Mouse (Mus musculus): Measurements from ENCODE around the gene Hist1h2ah. TPM values are rescaled to one million over a fixed set of nuclear protein-coding genes. Genes with fewer than 3 reads are reported as not detected.

Gene Hist1h2ah
- polyA plus RNA-seq, 1 experiment from 2014 or later, result 3.4 TPM

GRCm38 (mm10) chr13:22033741-22034442, 1.5 kb downstream of the Hist1h2ah start:
- no peaks in the 10 kb centered on the region for H3K36me3 ChIP-seq (ENCODE audit: control insufficient read depth, insufficient read depth)
- no peaks in the 10 kb centered on the region for H3K9me3 ChIP-seq (ENCODE audit: control insufficient read depth)
- H3K27ac ChIP-seq (ENCODE audit: low read depth, low read length), result no peak overlapping the region
- H3K4me1 ChIP-seq (replicated peaks; ENCODE audit: control insufficient read depth, insufficient read depth, low read length), result no peaks in the 10 kb centered on the region
- H3K9ac ChIP-seq (ENCODE audit: low read depth, low read length), result no peak overlapping the region
- H3K4me2 ChIP-seq (replicated peaks; ENCODE audit: low read depth), result peak overlapping the region; percentile 61
- no peaks in the 10 kb centered on the region for H3K27me3 ChIP-seq (replicated peaks; ENCODE audit: control insufficient read depth, insufficient read depth, low read length)
- TF ChIP-seq CTCF (IDR thresholded peaks at IDR 0.05; ENCODE audit: low read depth), result no peak
- no peak overlapping the region for H3K4me3 ChIP-seq (ENCODE audit: low read depth, low read length)
- WGBS, result 24% methylated on average over 5 of the region's 5 CpGs
- no peak for ATAC-seq

DNA sequence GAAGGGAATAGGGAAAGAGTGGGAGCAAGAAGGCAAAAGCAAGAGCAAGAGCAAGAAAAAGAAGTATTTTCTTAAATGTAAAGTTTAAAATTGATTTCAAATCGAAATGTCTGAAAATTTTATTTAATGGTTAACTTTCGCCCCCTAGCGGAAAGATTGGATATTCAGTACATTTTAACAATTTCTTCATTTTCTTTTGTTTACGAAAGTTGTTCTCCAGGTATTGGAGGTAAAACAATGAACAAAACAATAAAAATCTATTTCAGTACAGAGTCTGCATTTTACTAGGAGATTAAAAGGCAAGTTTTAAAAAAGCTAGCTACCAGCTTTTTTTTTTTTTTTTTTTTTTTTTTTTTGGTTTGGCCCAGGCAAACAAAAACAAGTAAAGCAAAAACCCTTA, 4.9 kb downstream of the Hist1h2ah start:
- Histone ChIP-seq H3K4me3 (ENCODE audit: low read depth, low read length) (no peak overlapping the region), H3K27me3 (replicated peaks; ENCODE audit: control insufficient read depth, insufficient read depth, low read length) (no peaks in the 10 kb centered on the region), H3K9me3 (ENCODE audit: control insufficient read depth) (no peaks in the 10 kb centered on the region), H3K4me1 (replicated peaks; ENCODE audit: control insufficient read depth, insufficient read depth, low read length) (no peaks in the 10 kb centered on the region), H3K36me3 (ENCODE audit: control insufficient read depth, insufficient read depth) (no peaks in the 10 kb centered on the region), H3K4me2 (replicated peaks; ENCODE audit: low read depth) (no peak overlapping the region), H3K27ac (ENCODE audit: low read depth, low read length) (no peak overlapping the region), H3K9ac (ENCODE audit: low read depth, low read length) (no peak overlapping the region)
- no peak for ATAC-seq
- 9% methylated on average over 4 of the region's 4 CpGs for WGBS
- peak; percentile 55 for TF ChIP-seq CTCF (IDR thresholded peaks at IDR 0.05; ENCODE audit: low read depth)

- no peaks in the 10 kb centered on the region for H3K36me3 ChIP-seq (ENCODE audit: control insufficient read depth, insufficient read depth)
- H3K4me1 ChIP-seq (replicated peaks; ENCODE audit: control insufficient read depth, insufficient read depth, low read length), result no peaks in the 10 kb centered on the region
- no peak for ATAC-seq
- H3K9ac ChIP-seq (ENCODE audit: low read depth, low read length), result no peak overlapping the region
- no peak overlapping the region for H3K27ac ChIP-seq (ENCODE audit: low read depth, low read length)
- no peak overlapping the region for H3K4me2 ChIP-seq (replicated peaks; ENCODE audit: low read depth)
- H3K27me3 ChIP-seq (replicated peaks; ENCODE audit: control insufficient read depth, insufficient read depth, low read length), result no peaks in the 10 kb centered on the region
- H3K9me3 ChIP-seq (ENCODE audit: control insufficient read depth), result no peaks in the 10 kb centered on the region
- WGBS, result 46% methylated on average over 8 of the region's 8 CpGs
- no peak for TF ChIP-seq CTCF (IDR thresholded peaks at IDR 0.05; ENCODE audit: low read depth)
- no peak overlapping the region for H3K4me3 ChIP-seq (ENCODE audit: low read depth, low read length)
Measured at GRCm38 (mm10) chr13:22029928-22030327, 5.4 kb downstream of the Hist1h2ah start.

DNA sequence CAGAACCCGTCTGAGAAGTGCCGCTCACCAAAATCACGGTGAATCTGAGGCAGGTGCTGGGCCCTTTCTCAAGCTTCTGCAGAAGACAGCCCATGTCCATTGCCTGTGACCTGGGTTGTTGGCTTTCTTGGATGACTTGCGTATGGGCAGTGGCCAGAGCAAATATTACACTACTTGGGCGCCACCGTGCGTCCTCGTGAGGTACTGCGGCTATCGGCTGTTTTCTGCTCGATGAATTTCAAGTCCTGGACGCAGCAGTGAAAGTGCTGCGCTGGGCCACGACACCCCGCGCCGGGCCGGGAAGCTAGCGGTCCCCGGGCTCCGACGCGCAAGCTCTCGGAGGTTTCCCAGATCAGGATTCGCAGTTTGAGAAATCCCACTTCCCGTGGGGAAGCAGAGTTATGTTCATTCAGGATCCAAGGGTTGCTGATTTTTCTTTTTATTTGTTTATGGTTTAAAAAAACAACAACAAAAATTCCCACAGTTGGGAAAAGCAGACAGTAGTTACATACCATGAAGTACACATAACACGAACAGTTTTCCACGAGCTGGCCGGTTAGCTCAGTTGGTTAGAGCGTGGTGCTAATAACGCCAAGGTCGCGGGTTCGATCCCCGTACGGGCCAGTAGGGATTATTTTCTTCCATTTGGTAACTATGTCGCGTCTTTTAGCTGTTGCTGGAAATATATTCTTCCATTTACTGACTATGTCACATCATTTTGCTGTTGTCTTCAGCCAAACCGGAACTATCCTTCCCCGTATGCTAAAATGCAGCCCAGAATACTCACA, 6.5 kb downstream of the Hist1h2ah start:
- ATAC-seq, result peak; percentile 80
- Histone ChIP-seq H3K9me3 (ENCODE audit: control insufficient read depth) (no peaks in the 10 kb centered on the region), H3K4me2 (replicated peaks; ENCODE audit: low read depth) (peak overlapping the region; percentile 63), H3K4me3 (ENCODE audit: low read depth, low read length) (peak overlapping the region; percentile 53), H3K4me1 (replicated peaks; ENCODE audit: control insufficient read depth, insufficient read depth, low read length) (no peaks in the 10 kb centered on the region), H3K36me3 (ENCODE audit: control insufficient read depth, insufficient read depth) (no peaks in the 10 kb centered on the region), H3K9ac (ENCODE audit: low read depth, low read length) (peak overlapping the region; percentile 47; the same call in 1 of the 2 replicates), H3K27ac (ENCODE audit: low read depth, low read length) (0 out of 2 replicates have a peak overlapping the region, but pooled peaks have one; percentile 60), H3K27me3 (replicated peaks; ENCODE audit: control insufficient read depth, insufficient read depth, low read length) (no peaks in the 10 kb centered on the region)
- TF ChIP-seq CTCF (IDR thresholded peaks at IDR 0.05; ENCODE audit: low read depth), result peak; percentile 96
- 2% methylated on average over 40 of the region's 40 CpGs for whole genome bisulfite sequencing

- Histone ChIP-seq H3K4me2 (replicated peaks; ENCODE audit: low read depth) (peak overlapping the region; percentile 61), H3K4me3 (ENCODE audit: low read depth, low read length) (peak overlapping the region; percentile 48), H3K9ac (ENCODE audit: low read depth, low read length) (0 out of 2 replicates have a peak overlapping the region, but pooled peaks have one; percentile 23), H3K36me3 (ENCODE audit: control insufficient read depth, insufficient read depth) (no peaks in the 10 kb centered on the region), H3K27ac (ENCODE audit: low read depth, low read length) (peak overlapping the region; percentile 41; the same call in 1 of the 2 replicates), H3K27me3 (replicated peaks; ENCODE audit: control insufficient read depth, insufficient read depth, low read length) (no peaks in the 10 kb centered on the region), H3K4me1 (replicated peaks; ENCODE audit: control insufficient read depth, insufficient read depth, low read length) (no peaks in the 10 kb centered on the region), H3K9me3 (ENCODE audit: control insufficient read depth) (no peaks in the 10 kb centered on the region)
- no peak for TF ChIP-seq CTCF (IDR thresholded peaks at IDR 0.05; ENCODE audit: low read depth)
- WGBS, result under 1% methylated on average over 35 of the region's 35 CpGs
- ATAC-seq, result 0 out of 2 replicates have a peak, but pooled peaks have one; percentile 54
Measured at GRCm38 (mm10) chr13:22026058-22027031, 9.0 kb downstream of the Hist1h2ah start.
